ENCODE assay signal across 1 mouse cellular context in genomic region chr15:101320010-101320617, GRCm38 (mm10).
TF ChIP-seq lines count a peak whose summit lies in the region.

No protein-coding gene starts in this region.

TF ChIP-seq in CH12.LX, 34 proteins besides CTCF, POLR2A, EP300 and RAD21 (continued from another document):
- TF ChIP-seq NELFE (IDR thresholded peaks at IDR 0.05; ENCODE audit: low read depth, low read length) (no peak), USF1 (IDR thresholded peaks at IDR 0.05; ENCODE audit: low read depth, low read length) (no peak), HCFC1 (IDR thresholded peaks at IDR 0.05; ENCODE audit: low read depth, low read length) (no peak), RCOR1 (conservative IDR thresholded peaks at IDR 0.05; ENCODE audit: low read depth, low read length) (no peak), JUN (IDR thresholded peaks at IDR 0.05; ENCODE audit: insufficient read depth, low read depth, low read length) (no peak)
